Mouse (Mus musculus): ENCODE results near the gene Izumo1. TPM values are rescaled to one million over a fixed set of nuclear protein-coding genes. Genes with fewer than 3 reads are reported as not detected.
A peak's percentile ranks its signal among the peaks of the same experiment; 100 is the strongest.

Gene Izumo1
- polyA plus RNA-seq, 1 experiment from 2014 or later, result not detected

GRCm38 (mm10) chr7:45624718-45625117 is 3.1 kb downstream of the Izumo1 start:
- 75% methylated on average over 3 of the region's 3 CpGs for WGBS
- no peak for ATAC-seq (ENCODE audit: low FRiP score)

GRCm38 (mm10) chr7:45625481-45625880 is 3.9 kb downstream of the Izumo1 start:
- H3K4me2 ChIP-seq, result no peak overlapping the region
- H3K4me1 ChIP-seq, result peaks cover 16% of the 10 kb centered on the region
- no peak for ATAC-seq (ENCODE audit: low FRiP score)
- H3K27me3 ChIP-seq (replicated peaks), result no peaks in the 10 kb centered on the region
- H3K27ac ChIP-seq (replicated peaks), result no peak overlapping the region
- 93% methylated on average over 8 of the region's 8 CpGs for WGBS
- H3K36me3 ChIP-seq, result no peaks in the 10 kb centered on the region
- no peak overlapping the region for H3K4me3 ChIP-seq (replicated peaks)
- no peaks in the 10 kb centered on the region for H3K9me3 ChIP-seq (replicated peaks)
- H3K9ac ChIP-seq (replicated peaks), result no peak overlapping the region

More at GRCm38 (mm10) chr7:45624718-45625117, 3.1 kb downstream of the Izumo1 start:
- Histone ChIP-seq H3K9me3 (replicated peaks) (no peaks in the 10 kb centered on the region), H3K4me1 (peaks cover 16% of the 10 kb centered on the region), H3K9ac (replicated peaks) (no peak overlapping the region), H3K36me3 (no peaks in the 10 kb centered on the region), H3K4me2 (no peak overlapping the region), H3K27ac (replicated peaks) (no peak overlapping the region), H3K4me3 (replicated peaks) (no peak overlapping the region), H3K27me3 (replicated peaks) (no peaks in the 10 kb centered on the region; the same call in 1 of the 2 replicates)

- ATAC-seq (ENCODE audit: low FRiP score), result no peak
- Histone ChIP-seq H3K27me3 (replicated peaks) (0 out of 2 replicates have a peak, but pooled peaks cover 2% of the 10 kb centered on the region), H3K27ac (replicated peaks) (no peak overlapping the region), H3K9me3 (replicated peaks) (no peaks in the 10 kb centered on the region), H3K36me3 (no peaks in the 10 kb centered on the region), H3K4me1 (peaks cover 16% of the 10 kb centered on the region), H3K4me3 (replicated peaks) (no peak overlapping the region), H3K4me2 (no peak overlapping the region), H3K9ac (replicated peaks) (no peak overlapping the region)
- WGBS, result 93% methylated on average over 7 of the region's 7 CpGs
Observed at GRCm38 (mm10) chr7:45626571-45627076, 5.0 kb downstream of the Izumo1 start.

- Histone ChIP-seq H3K27ac (replicated peaks) (peak within 1 kb of the TSS; percentile 94), H3K9me3 (replicated peaks) (no peaks in the 10 kb centered on the region), H3K4me1 (peaks cover 18% of the 10 kb centered on the region), H3K4me2 (peak within 1 kb of the TSS; percentile 88), H3K9ac (replicated peaks) (peak within 1 kb of the TSS; percentile 66), H3K27me3 (replicated peaks) (0 out of 2 replicates have a peak, but pooled peaks cover 6% of the 10 kb centered on the region), H3K36me3 (no peaks in the 10 kb centered on the region), H3K4me3 (replicated peaks) (peak within 1 kb of the TSS; percentile 56)
- 87% methylated on average over 9 of the region's 9 CpGs for WGBS
- no peak for ATAC-seq (ENCODE audit: low FRiP score)
Observed at GRCm38 (mm10) chr7:45627261-45627660, 5.7 kb downstream of the Izumo1 start, which contains the start of gene Rasip1. Gene Rasip1 (plus strand): TSS chr7:45627488.

GRCm38 (mm10) chr7:45628364-45629294 is 7.0 kb downstream of the Izumo1 start:
- Histone ChIP-seq H3K9ac (replicated peaks) (peak overlapping the region; percentile 66), H3K4me3 (replicated peaks) (peak overlapping the region; percentile 56), H3K9me3 (replicated peaks) (no peaks in the 10 kb centered on the region), H3K27ac (replicated peaks) (peak overlapping the region; percentile 94), H3K4me2 (peak overlapping the region; percentile 88), H3K4me1 (peaks cover 24% of the 10 kb centered on the region), H3K36me3 (no peaks in the 10 kb centered on the region), H3K27me3 (replicated peaks) (0 out of 2 replicates have a peak, but pooled peaks cover 16% of the 10 kb centered on the region)
- ATAC-seq (ENCODE audit: low FRiP score), result peak; percentile 90
- 2% methylated on average over 104 of the region's 105 CpGs for WGBS

GRCm38 (mm10) chr7:45630064-45630907 is 8.7 kb downstream of the Izumo1 start:
- no peak overlapping the region for H3K27ac ChIP-seq (replicated peaks)
- H3K4me3 ChIP-seq (replicated peaks), result no peak overlapping the region
- 0 out of 2 replicates have a peak, but pooled peaks cover 16% of the 10 kb centered on the region for H3K27me3 ChIP-seq (replicated peaks)
- no peak for ATAC-seq (ENCODE audit: low FRiP score)
- WGBS, result 76% methylated on average over 23 of the region's 23 CpGs
- peaks cover 24% of the 10 kb centered on the region for H3K4me1 ChIP-seq
- no peaks in the 10 kb centered on the region for H3K36me3 ChIP-seq
- H3K9me3 ChIP-seq (replicated peaks), result no peaks in the 10 kb centered on the region
- H3K9ac ChIP-seq (replicated peaks), result no peak overlapping the region
- no peak overlapping the region for H3K4me2 ChIP-seq

GRCm38 (mm10) chr7:45632499-45632898 is 10.9 kb downstream of the Izumo1 start:
- peaks cover 12% of the 10 kb centered on the region; the same call in 1 of the 2 replicates for H3K36me3 ChIP-seq
- 18% methylated on average over 35 of the region's 35 CpGs for WGBS

GRCm38 (mm10) chr7:45634946-45635681 is 13.5 kb downstream of the Izumo1 start:
- Histone ChIP-seq H3K9me3 (replicated peaks) (no peaks in the 10 kb centered on the region), H3K4me3 (replicated peaks) (no peak overlapping the region), H3K4me2 (no peak overlapping the region), H3K36me3 (peaks cover 12% of the 10 kb centered on the region; the same call in 1 of the 2 replicates), H3K27me3 (replicated peaks) (0 out of 2 replicates have a peak, but pooled peaks cover 16% of the 10 kb centered on the region), H3K9ac (replicated peaks) (no peak overlapping the region), H3K27ac (replicated peaks) (no peak overlapping the region), H3K4me1 (peaks cover 20% of the 10 kb centered on the region)
- ATAC-seq (ENCODE audit: low FRiP score), result no peak
- 92% methylated on average over 11 of the region's 11 CpGs for WGBS

More at GRCm38 (mm10) chr7:45632499-45632898, 10.9 kb downstream of the Izumo1 start:
- Histone ChIP-seq H3K27me3 (replicated peaks) (0 out of 2 replicates have a peak, but pooled peaks cover 16% of the 10 kb centered on the region), H3K4me1 (peaks cover 20% of the 10 kb centered on the region), H3K4me3 (replicated peaks) (peak overlapping the region; percentile 19; the same call in 1 of the 2 replicates), H3K9ac (replicated peaks) (peak overlapping the region; percentile 15; the same call in 1 of the 2 replicates), H3K27ac (replicated peaks) (no peak overlapping the region), H3K4me2 (peak overlapping the region; percentile 51), H3K9me3 (replicated peaks) (no peaks in the 10 kb centered on the region)
- ATAC-seq (ENCODE audit: low FRiP score), result no peak

- Histone ChIP-seq H3K36me3 (peaks cover 12% of the 10 kb centered on the region; the same call in 1 of the 2 replicates), H3K4me3 (replicated peaks) (no peak overlapping the region), H3K9ac (replicated peaks) (no peak overlapping the region), H3K4me2 (no peak overlapping the region), H3K9me3 (replicated peaks) (no peaks in the 10 kb centered on the region), H3K27me3 (replicated peaks) (0 out of 2 replicates have a peak, but pooled peaks cover 16% of the 10 kb centered on the region), H3K4me1 (peaks cover 20% of the 10 kb centered on the region), H3K27ac (replicated peaks) (no peak overlapping the region)
- WGBS, result 89% methylated on average over 15 of the region's 15 CpGs
- no peak for ATAC-seq (ENCODE audit: low FRiP score)
Observed at GRCm38 (mm10) chr7:45635711-45636688, 14.4 kb downstream of the Izumo1 start.

GRCm38 (mm10) chr7:45637710-45638109 is 16.1 kb downstream of the Izumo1 start:
- Histone ChIP-seq H3K27ac (replicated peaks) (no peak overlapping the region), H3K9ac (replicated peaks) (no peak overlapping the region), H3K4me2 (peak overlapping the region; percentile 60), H3K36me3 (peaks cover 12% of the 10 kb centered on the region; the same call in 1 of the 2 replicates), H3K27me3 (replicated peaks) (0 out of 2 replicates have a peak, but pooled peaks cover 7% of the 10 kb centered on the region), H3K9me3 (replicated peaks) (no peaks in the 10 kb centered on the region), H3K4me1 (peaks cover 30% of the 10 kb centered on the region), H3K4me3 (replicated peaks) (no peak overlapping the region; the same call in 1 of the 2 replicates)
- WGBS, result 95% methylated on average over 6 of the region's 6 CpGs
- no peak for ATAC-seq (ENCODE audit: low FRiP score)
